Mouse (Mus musculus) lung, postnatal 10 days (tissue): ENCODE measurements around the gene Cyb561a3.

ENCODE experiments used
- DNase-seq: peaks from one replicate; pipeline ENCODE4 v3.0.0; 2021

Gene Cyb561a3

GRCm38 (mm10) chr19:10591659-10592377 is 14.8 kb downstream of the Cyb561a3 start:
- DNase-seq: no peak

- DNase-seq: no peak
These were observed 21.2 kb downstream of the Cyb561a3 start for GRCm38 (mm10) chr19:10598188-10598587.

GRCm38 (mm10) chr19:10599648-10600047 is 22.7 kb downstream of the Cyb561a3 start:
- DNase-seq: no peak

- no peak for DNase-seq
These were observed 25.3 kb downstream of the Cyb561a3 start for GRCm38 (mm10) chr19:10602247-10602769.

GRCm38 (mm10) chr19:10602787-10603186 is 25.8 kb downstream of the Cyb561a3 start:
- peak; percentile 95 for DNase-seq

- no peak for DNase-seq
These were observed 26.9 kb downstream of the Cyb561a3 start for GRCm38 (mm10) chr19:10603660-10604523.

GRCm38 (mm10) chr19:10604534-10604933 is 27.6 kb downstream of the Cyb561a3 start:
- no peak for DNase-seq

- peak; percentile 99 for DNase-seq
These were observed 28.4 kb downstream of the Cyb561a3 start, which contains the start of the genes Ddb1 and Tkfc for GRCm38 (mm10) chr19:10605293-10605900. Gene Ddb1, plus strand, starts transcription at chr19:10605327. Gene Tkfc, minus strand, starts transcription at chr19:10605654.

- peak; percentile 31 for DNase-seq
These were observed 29.1 kb downstream of the Cyb561a3 start for GRCm38 (mm10) chr19:10605901-10606622.

- peak; percentile 28 for DNase-seq
These were observed 31.7 kb downstream of the Cyb561a3 start for GRCm38 (mm10) chr19:10608573-10609240.

- DNase-seq: peak; percentile 54
These were observed 57.3 kb downstream of the Cyb561a3 start, which contains the start of gene Vwce for GRCm38 (mm10) chr19:10634106-10634871. Gene Vwce, plus strand, starts transcription at chr19:10634213.

- DNase-seq: peak; percentile 65
These were observed 57.9 kb downstream of the Cyb561a3 start for GRCm38 (mm10) chr19:10634872-10635318.

GRCm38 (mm10) chr19:10637840-10638239 is 60.9 kb downstream of the Cyb561a3 start:
- DNase-seq: no peak

GRCm38 (mm10) chr19:10640080-10640479 is 63.1 kb downstream of the Cyb561a3 start:
- DNase-seq: no peak

- DNase-seq: no peak
These were observed 63.8 kb downstream of the Cyb561a3 start for GRCm38 (mm10) chr19:10640589-10641378.
